Mouse (Mus musculus) heart, postnatal 4 days (tissue): Measurements from ENCODE around the gene Dcaf4. TPM values are rescaled to one million over a fixed set of nuclear protein-coding genes. Genes with fewer than 3 reads are reported as not detected.
A peak's percentile ranks its signal among the peaks of the same experiment; 100 is the strongest.

Source experiments
- DNase-seq: peaks from one replicate; pipeline ENCODE4 v3.0.0; 2021
- total RNA-seq, 2 experiments: library from RNA; stranded (reverse); gene quantifications; 2 replicates each; pipeline ENCODE4 v1.2.3; 2021

The Dcaf4 gene
- total RNA-seq, 2 experiments from 2014 or later = 15.9 to 16.6 TPM

- no peak for DNase-seq
These were observed 23.9 kb upstream of the Dcaf4 start for GRCm38 (mm10) chr12:83496336-83496735.

DNA sequence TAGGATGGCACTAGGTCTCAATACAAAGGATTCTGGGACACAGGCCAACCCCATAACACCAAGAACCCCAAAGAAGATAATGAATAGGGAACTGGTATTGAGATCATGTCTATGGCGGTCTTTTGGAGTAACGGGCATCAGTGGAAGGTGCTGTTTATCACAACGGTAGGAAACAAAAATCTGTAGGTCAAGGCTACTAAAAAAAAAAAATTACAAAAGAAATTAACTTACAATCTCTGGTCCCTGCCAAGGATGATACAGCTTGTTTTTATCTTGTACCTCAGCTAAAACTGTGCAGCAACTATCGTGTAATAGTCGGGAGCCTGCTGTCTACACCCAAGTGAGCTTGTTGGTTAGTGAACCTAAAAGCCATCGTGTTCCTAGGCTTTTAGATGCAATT is 23.5 kb upstream of the Dcaf4 start:
- no peak for DNase-seq

GRCm38 (mm10) chr12:83497959-83498358 is 22.3 kb upstream of the Dcaf4 start:
- DNase-seq = no peak

GRCm38 (mm10) chr12:83499256-83499655 is 21.0 kb upstream of the Dcaf4 start:
- no peak for DNase-seq

DNA sequence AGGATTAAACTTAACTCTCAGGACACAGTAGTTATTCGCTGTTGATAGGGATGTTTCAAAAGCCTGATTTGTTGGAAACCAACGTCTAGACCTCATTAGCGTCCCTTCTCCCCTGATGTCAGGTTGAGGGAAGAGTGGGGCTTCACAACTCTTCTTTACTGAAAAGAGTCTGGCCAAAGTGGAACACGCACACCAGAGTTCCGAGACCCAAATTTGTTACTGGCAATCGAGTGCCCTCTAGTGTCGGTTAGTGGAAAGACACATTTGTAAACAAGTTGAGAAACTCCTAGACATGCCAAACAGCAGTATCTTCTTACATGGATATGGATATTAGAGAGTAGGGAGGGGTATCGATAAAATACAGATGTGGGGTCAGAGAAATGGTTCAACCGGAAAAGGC is 18.1 kb upstream of the Dcaf4 start:
- DNase-seq = peak; percentile 74

DNA sequence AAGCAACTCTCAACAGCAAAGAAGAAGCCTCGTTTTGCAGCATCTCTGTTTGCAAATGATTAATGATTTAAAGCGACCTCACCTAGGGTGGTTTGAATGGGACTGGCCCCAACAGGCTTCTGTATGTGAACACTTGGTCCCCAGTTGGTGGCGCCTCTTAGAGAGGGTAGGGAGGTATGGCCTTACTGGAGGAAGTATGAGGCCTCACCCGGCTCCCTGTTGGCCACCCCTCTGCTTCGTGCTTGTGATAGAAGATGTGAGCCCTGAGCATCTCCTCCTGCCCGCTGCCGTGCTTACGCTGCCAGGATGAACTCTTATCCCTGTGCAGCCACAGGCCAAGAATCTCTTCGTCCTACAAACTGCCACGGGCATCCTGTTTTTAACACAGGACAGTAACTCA is 13.7 kb upstream of the Dcaf4 start:
- no peak for DNase-seq

DNA sequence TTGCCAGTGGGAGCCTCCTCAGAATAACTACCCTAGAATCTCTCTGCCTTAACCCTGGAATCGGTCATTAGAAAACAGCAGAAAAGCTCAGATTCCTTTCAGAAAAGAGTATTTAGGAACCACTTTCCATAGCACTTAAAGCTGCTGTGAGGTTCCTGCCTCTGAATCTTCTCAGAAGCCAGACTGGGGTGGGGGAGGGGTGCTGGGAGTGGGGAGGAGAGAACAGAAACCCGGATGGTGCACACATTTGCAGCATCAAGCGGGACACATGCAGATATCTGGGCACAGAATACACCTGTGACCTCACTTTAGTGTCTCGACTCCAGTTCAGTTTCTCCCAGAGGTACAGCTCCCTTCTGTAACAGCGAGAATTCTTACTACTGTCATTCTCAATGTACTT is 9.7 kb upstream of the Dcaf4 start:
- DNase-seq = no peak

DNA sequence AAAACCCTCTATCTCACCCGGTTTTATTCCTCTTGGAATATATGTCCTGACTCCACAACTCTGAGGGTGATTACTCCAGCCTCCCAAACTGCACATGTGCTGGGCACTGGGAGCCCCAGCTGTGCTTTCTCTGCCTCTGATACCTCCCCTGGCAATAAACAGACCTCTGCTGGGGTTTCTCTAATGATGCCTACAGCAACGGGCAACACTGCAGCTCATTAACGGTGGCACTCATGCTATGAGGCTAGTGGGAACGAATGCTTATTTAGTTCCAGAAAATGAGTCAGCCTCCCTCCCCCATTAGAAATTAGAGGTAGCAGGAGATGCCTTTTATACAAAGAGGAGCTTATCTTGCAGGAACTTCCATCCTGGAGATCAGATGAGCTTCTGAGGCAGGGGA is 7.5 kb upstream of the Dcaf4 start:
- no peak for DNase-seq

DNA sequence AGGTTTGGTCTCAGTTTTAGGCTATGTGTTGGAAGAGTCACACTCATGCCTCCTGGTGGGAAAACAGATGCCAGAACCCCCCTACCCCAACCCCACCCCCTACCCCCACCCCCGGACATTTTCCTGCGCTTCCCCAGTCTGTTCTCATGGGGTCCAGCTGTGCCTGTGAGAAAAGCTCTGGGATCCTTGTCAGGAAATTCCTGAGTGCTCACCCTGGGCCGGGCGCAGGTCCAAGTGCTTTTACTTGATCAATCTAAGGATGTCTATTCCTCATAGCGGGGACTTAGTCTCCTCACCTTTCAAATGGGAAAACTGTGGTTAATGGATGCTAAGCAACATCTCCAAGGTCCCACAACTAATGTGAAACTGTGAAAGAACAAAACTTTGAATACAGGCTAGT is 7.1 kb upstream of the Dcaf4 start:
- peak; percentile 51 for DNase-seq

- no peak for DNase-seq
These were observed 6.0 kb upstream of the Dcaf4 start for GRCm38 (mm10) chr12:83514216-83514615.

DNA sequence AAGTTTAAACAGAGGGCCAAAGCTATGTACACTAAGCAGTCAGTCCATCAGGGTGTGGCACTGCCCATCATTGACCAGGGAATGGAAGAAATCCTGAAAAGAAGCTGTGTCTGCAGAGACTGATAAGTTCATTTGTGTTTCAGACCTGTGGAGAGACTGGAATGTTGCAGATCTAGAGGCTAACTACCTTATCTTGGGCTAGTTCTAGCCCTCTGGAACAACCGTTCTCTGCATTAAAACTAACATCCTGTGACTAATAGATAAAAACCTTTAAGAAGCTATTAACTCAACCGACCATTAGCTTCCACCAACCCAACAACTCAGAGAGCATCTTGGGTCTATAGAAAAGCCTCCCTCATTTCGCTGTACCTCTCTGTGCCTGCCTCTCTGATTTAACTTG is 2.7 kb upstream of the Dcaf4 start:
- DNase-seq = no peak

- no peak for DNase-seq
These were observed 817 bp downstream of the Dcaf4 start for GRCm38 (mm10) chr12:83521083-83521482.

- no peak for DNase-seq
These were observed 2.8 kb downstream of the Dcaf4 start for GRCm38 (mm10) chr12:83523056-83523455.

- no peak for DNase-seq
These were observed 3.6 kb downstream of the Dcaf4 start for GRCm38 (mm10) chr12:83523892-83524291.

- DNase-seq = no peak
These were observed 4.1 kb downstream of the Dcaf4 start for GRCm38 (mm10) chr12:83524329-83524728.

GRCm38 (mm10) chr12:83525822-83526544 is 5.7 kb downstream of the Dcaf4 start:
- DNase-seq = no peak

DNA sequence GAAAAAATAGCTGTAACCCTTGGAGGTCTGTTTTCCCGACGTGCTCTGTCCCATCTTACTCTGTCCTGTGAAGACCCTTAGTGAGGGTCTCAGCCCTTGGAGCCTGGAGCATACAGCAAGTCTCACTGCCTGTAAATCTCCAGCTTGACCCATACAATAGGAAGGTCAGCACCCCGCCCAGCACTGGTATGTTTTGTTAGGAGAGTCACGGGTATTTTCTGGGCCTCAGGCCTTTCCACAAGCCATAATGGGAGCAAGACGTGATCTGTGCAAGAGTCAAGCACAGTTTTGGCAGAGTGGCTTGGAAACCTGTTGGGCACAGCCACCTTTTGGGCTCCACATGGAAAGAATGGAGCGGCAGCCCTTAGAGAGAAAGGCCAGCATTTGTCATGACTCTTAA is 7.5 kb downstream of the Dcaf4 start:
- no peak for DNase-seq

GRCm38 (mm10) chr12:83528665-83529064 is 8.4 kb downstream of the Dcaf4 start:
- no peak for DNase-seq

DNA sequence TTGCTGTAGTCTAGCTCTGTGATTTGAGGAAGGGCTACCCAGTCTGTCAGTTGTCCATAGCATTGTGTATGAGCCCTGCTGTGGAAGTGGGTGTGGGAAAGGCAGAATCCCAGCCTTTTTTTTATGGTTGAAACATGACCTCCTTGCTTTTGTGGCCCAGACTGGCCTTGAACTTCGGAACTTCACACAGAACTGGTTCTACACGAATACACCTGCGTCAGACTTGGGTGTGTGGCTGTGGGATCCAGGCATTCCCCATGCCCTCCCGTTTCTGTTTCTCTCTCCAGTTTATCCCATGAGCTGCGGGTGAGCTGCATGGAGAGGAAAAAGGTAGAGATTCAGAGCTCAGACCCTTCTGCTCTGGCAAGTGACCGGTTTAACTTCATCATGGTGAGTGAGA is 11.7 kb downstream of the Dcaf4 start:
- no peak for DNase-seq

GRCm38 (mm10) chr12:83532966-83533365 is 12.7 kb downstream of the Dcaf4 start:
- peak; percentile 53 for DNase-seq

GRCm38 (mm10) chr12:83534190-83534589 is 13.9 kb downstream of the Dcaf4 start:
- no peak for DNase-seq

- no peak for DNase-seq
These were observed 15.2 kb downstream of the Dcaf4 start for GRCm38 (mm10) chr12:83535428-83535827.

GRCm38 (mm10) chr12:83536039-83536438 is 15.8 kb downstream of the Dcaf4 start:
- DNase-seq = no peak

- DNase-seq = no peak
These were observed 23.7 kb downstream of the Dcaf4 start for GRCm38 (mm10) chr12:83543997-83544396.

- DNase-seq = no peak
These were observed 24.5 kb downstream of the Dcaf4 start for GRCm38 (mm10) chr12:83544791-83545190.
